Mouse (Mus musculus): ENCODE data around the gene Slc25a4. TPM values are rescaled to one million over a fixed set of nuclear protein-coding genes. Genes with fewer than 3 reads are reported as not detected.

The Slc25a4 gene
- polyA plus RNA-seq, 1 experiment = 660 TPM

- Histone ChIP-seq H3K4me3 (ENCODE audit: insufficient read depth, low read length) (peak overlapping the region; percentile 98), H3K4me1 (ENCODE audit: control insufficient read depth, insufficient read depth, low read length) (peaks cover 1% of the 10 kb centered on the region; the same call in 1 of the 2 replicates), H3K27ac (ENCODE audit: insufficient read depth, low read length) (no peak overlapping the region)
- no peak for TF ChIP-seq CTCF (IDR thresholded peaks at IDR 0.05; ENCODE audit: extremely low read depth, insufficient read depth, low read length)
- no peak for TF ChIP-seq POLR2A (IDR thresholded peaks at IDR 0.05; ENCODE audit: extremely low read depth, insufficient read depth, low read length)
These were observed 2.0 kb downstream of the Slc25a4 start for GRCm38 (mm10) chr8:46209057-46209456.

DNA sequence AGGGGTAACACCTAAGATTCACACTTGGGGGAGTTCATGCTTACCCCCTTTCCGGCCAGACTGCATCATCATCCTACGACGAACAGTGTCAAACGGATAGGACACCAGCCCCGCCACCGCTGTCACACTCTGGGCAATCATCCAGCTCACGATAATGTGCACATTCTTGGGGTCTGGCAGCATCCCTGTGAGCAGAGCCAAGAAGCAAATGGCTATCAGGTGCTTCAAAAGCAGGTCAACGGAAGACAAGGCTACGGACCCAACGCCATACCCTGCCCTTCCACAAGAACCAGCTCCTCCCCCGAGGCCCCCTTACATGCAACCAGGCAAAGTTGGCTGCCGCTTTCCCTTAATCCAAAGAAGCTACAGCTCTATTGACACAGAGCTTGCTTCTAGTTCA is 2.7 kb downstream of the Slc25a4 start:
- TF ChIP-seq POLR2A (IDR thresholded peaks at IDR 0.05; ENCODE audit: extremely low read depth, insufficient read depth, low read length) = 0 out of 2 replicates have a peak, but pooled peaks have one; percentile 7
- TF ChIP-seq CTCF (IDR thresholded peaks at IDR 0.05; ENCODE audit: extremely low read depth, insufficient read depth, low read length) = no peak
- Histone ChIP-seq H3K27ac (ENCODE audit: insufficient read depth, low read length) (no peak overlapping the region), H3K4me1 (ENCODE audit: control insufficient read depth, insufficient read depth, low read length) (peaks cover 1% of the 10 kb centered on the region; the same call in 1 of the 2 replicates), H3K4me3 (ENCODE audit: insufficient read depth, low read length) (peak overlapping the region; percentile 98)

GRCm38 (mm10) chr8:46206107-46206506 is 5.0 kb downstream of the Slc25a4 start:
- H3K27ac ChIP-seq (ENCODE audit: insufficient read depth, low read length) = no peak overlapping the region
- TF ChIP-seq POLR2A (IDR thresholded peaks at IDR 0.05; ENCODE audit: extremely low read depth, insufficient read depth, low read length) = no peak
- no peak for TF ChIP-seq CTCF (IDR thresholded peaks at IDR 0.05; ENCODE audit: extremely low read depth, insufficient read depth, low read length)
- H3K4me1 ChIP-seq (ENCODE audit: control insufficient read depth, insufficient read depth, low read length) = peaks cover 1% of the 10 kb centered on the region; the same call in 1 of the 2 replicates
- no peak overlapping the region for H3K4me3 ChIP-seq (ENCODE audit: insufficient read depth, low read length)

DNA sequence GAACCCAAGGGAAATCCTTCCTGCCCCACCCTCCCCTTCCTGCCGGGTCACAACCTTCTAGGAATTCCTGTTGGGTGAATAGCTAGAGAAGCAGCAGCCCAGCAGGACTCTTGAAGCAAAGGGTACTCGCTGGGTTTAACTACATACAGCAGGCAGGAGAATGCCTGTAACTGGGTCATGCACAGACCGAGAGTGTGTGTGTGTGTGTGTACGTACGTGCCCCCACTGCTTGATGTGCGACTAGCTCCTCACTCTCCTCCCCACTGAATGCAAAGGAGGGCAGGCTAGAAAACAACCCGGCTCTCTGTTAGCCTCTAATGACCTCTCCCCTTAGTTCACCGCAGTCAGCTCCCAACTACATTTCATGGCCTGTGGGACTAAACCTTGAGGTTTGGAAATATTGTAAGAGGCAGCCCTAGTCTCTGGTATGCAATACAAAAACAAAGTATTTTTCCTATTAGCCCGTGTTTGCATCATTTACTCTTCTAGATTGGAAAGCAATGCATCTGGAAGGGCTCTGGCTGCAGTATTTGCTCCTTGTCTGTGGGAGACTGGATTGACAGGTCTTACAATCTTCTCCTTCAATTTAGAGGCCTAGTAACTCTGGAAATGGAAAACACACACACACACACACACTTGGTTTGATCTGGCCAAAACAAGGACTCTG is 6.0 kb downstream of the Slc25a4 start:
- no peak overlapping the region for H3K4me3 ChIP-seq (ENCODE audit: insufficient read depth, low read length)
- TF ChIP-seq POLR2A (IDR thresholded peaks at IDR 0.05; ENCODE audit: extremely low read depth, insufficient read depth, low read length) (peak; percentile 30; the same call in 1 of the 2 replicates), CTCF (IDR thresholded peaks at IDR 0.05; ENCODE audit: extremely low read depth, insufficient read depth, low read length) (no peak)
- H3K27ac ChIP-seq (ENCODE audit: insufficient read depth, low read length) = no peak overlapping the region
- peaks cover 1% of the 10 kb centered on the region; the same call in 1 of the 2 replicates for H3K4me1 ChIP-seq (ENCODE audit: control insufficient read depth, insufficient read depth, low read length)

DNA sequence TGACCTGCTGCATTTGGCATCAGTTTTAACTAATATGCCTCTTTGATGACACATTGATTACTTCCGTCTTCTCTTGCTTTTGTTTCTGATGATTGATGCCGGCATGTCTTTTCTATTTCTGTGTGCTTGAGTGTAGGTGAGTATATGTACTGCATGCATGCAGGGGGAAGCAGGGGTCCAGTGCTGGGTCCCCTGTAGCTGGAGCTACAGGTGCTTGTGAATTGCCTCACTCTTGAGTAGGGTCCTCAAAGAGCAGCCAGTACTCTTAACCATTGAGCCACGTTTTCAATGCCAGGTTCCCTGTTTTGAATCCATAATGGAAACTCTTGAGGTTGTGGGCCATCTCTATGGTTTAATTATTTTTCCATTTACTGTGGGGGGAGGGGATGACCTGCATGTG is 6.8 kb downstream of the Slc25a4 start:
- H3K4me3 ChIP-seq (ENCODE audit: insufficient read depth, low read length) = no peak overlapping the region
- TF ChIP-seq POLR2A (IDR thresholded peaks at IDR 0.05; ENCODE audit: extremely low read depth, insufficient read depth, low read length) = 0 out of 2 replicates have a peak, but pooled peaks have one; percentile 4
- TF ChIP-seq CTCF (IDR thresholded peaks at IDR 0.05; ENCODE audit: extremely low read depth, insufficient read depth, low read length) = no peak
- H3K27ac ChIP-seq (ENCODE audit: insufficient read depth, low read length) = no peak overlapping the region
- peaks cover 1% of the 10 kb centered on the region; the same call in 1 of the 2 replicates for H3K4me1 ChIP-seq (ENCODE audit: control insufficient read depth, insufficient read depth, low read length)

DNA sequence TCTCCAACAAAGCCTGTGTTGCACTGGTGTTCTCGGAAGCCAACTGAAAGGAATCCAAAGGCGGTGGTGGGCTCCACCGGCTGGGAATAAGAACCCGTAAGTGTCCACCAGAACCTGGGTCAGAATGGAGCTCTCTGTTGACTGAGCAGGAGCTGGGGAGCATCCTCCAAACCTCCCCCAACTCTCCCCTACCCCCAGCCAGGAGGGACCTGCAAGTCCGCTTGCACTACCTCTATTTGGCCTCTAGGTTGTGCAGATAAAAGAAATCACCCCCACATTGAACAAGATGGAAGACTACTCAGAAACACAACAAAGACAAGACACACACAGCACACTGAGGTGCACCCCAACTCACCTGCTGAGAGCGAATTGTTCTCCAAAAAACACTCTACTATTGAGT is 8.7 kb downstream of the Slc25a4 start:
- no peak overlapping the region for H3K27ac ChIP-seq (ENCODE audit: insufficient read depth, low read length)
- H3K4me3 ChIP-seq (ENCODE audit: insufficient read depth, low read length) = no peak overlapping the region
- peaks cover under 1% of the 10 kb centered on the region; the same call in 1 of the 2 replicates for H3K4me1 ChIP-seq (ENCODE audit: control insufficient read depth, insufficient read depth, low read length)
- TF ChIP-seq CTCF (IDR thresholded peaks at IDR 0.05; ENCODE audit: extremely low read depth, insufficient read depth, low read length) (peak; percentile 9; the same call in 1 of the 2 replicates), POLR2A (IDR thresholded peaks at IDR 0.05; ENCODE audit: extremely low read depth, insufficient read depth, low read length) (no peak)

DNA sequence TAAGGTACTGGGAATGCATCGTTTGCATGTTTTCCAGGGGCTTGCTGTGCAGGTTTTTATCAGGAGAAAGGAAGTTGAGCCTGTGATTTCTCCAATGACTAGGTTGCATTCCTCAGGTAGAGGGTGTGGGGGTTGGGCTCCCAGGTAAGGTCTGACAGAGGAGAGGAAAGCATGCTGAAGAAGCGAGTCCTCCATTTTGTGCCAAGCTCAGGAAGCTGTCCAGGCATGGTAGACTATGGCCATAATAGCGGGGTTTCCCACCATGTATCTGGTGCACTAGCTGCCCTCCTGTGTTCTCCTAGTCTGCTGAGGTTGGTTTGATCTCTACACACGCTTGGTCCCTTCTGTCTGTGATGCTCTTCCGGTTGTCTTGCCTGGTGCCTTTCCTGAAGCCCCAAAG is 13.4 kb downstream of the Slc25a4 start:
- no peak overlapping the region for H3K4me3 ChIP-seq (ENCODE audit: insufficient read depth, low read length)
- no peaks in the 10 kb centered on the region for H3K4me1 ChIP-seq (ENCODE audit: control insufficient read depth, insufficient read depth, low read length)
- no peak for TF ChIP-seq CTCF (IDR thresholded peaks at IDR 0.05; ENCODE audit: extremely low read depth, insufficient read depth, low read length)
- no peak for TF ChIP-seq POLR2A (IDR thresholded peaks at IDR 0.05; ENCODE audit: extremely low read depth, insufficient read depth, low read length)
- H3K27ac ChIP-seq (ENCODE audit: insufficient read depth, low read length) = no peak overlapping the region

DNA sequence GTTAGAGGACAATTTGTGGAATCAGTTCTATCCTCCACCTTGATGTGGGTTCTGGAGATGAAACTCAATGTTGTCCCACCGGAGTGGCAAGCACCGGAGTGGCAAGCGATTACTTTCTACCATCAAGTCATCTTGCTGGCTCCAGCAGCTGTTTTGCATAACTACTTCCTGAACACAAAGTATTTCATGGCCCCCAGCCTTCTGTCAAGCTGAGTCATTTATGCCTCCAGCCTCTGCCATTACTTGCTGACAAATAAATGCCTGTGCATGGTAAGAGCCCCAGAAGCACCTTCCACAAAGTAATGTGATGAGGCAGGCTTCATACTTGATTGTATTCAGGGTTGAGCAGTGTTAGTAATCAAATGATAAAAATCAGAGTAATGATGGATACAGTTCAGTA is 14.2 kb downstream of the Slc25a4 start:
- H3K27ac ChIP-seq (ENCODE audit: insufficient read depth, low read length) = no peak overlapping the region
- TF ChIP-seq POLR2A (IDR thresholded peaks at IDR 0.05; ENCODE audit: extremely low read depth, insufficient read depth, low read length) (no peak), CTCF (IDR thresholded peaks at IDR 0.05; ENCODE audit: extremely low read depth, insufficient read depth, low read length) (no peak)

DNA sequence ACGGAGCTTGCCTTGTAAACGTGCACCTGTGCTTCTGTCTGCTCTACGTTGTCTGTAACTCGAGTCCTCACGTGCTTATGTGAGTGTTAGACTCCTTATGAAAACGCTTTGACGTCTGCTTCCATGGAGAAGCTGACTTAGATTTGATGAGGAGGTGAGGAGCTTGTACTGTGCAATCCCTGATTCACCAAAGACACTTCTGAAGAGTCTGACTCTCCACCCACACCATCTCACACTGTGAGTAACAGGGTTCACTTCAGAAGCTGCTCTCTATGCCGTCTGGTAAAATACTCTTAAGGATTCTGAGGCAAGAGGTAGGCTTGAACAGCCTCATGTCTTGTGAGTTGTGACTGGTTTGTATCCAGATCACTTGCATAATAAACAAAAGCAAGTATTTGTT is 18.0 kb downstream of the Slc25a4 start:
- no peak for TF ChIP-seq CTCF (IDR thresholded peaks at IDR 0.05; ENCODE audit: extremely low read depth, insufficient read depth, low read length)
- no peak for TF ChIP-seq POLR2A (IDR thresholded peaks at IDR 0.05; ENCODE audit: extremely low read depth, insufficient read depth, low read length)
- H3K27ac ChIP-seq (ENCODE audit: insufficient read depth, low read length) = no peak overlapping the region

More for the DNA sequence above, 14.2 kb downstream of the Slc25a4 start:
- Histone ChIP-seq H3K4me3 (ENCODE audit: insufficient read depth, low read length) (no peak overlapping the region), H3K4me1 (ENCODE audit: control insufficient read depth, insufficient read depth, low read length) (no peaks in the 10 kb centered on the region)

DNA sequence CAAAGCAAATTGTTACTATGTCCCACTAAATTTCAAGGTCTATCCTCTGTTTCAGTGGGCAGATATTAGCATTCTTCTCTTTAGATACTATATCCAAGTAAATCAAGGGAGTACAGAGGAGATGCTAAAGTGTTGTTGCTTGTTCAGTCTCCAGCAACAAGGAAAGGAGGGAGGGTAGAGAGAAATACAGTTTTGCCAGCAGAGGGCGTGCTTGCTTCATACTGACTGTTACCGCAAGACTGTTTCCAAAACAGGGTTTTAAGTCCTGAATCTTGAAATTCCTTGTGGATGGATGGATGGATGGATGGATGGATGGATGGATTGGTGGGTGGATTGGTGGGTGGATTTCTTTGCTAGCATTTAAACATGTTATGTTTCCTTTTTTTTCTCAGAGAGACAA is 25.7 kb downstream of the Slc25a4 start:
- H3K27ac ChIP-seq (ENCODE audit: insufficient read depth, low read length) = no peak overlapping the region
- TF ChIP-seq CTCF (IDR thresholded peaks at IDR 0.05; ENCODE audit: extremely low read depth, insufficient read depth, low read length) = peak; percentile 79
- TF ChIP-seq POLR2A (IDR thresholded peaks at IDR 0.05; ENCODE audit: extremely low read depth, insufficient read depth, low read length) = no peak
- no peak overlapping the region for H3K4me3 ChIP-seq (ENCODE audit: insufficient read depth, low read length)
- no peaks in the 10 kb centered on the region for H3K4me1 ChIP-seq (ENCODE audit: control insufficient read depth, insufficient read depth, low read length)

More for the DNA sequence above, 18.0 kb downstream of the Slc25a4 start:
- no peaks in the 10 kb centered on the region for H3K4me1 ChIP-seq (ENCODE audit: control insufficient read depth, insufficient read depth, low read length)
- no peak overlapping the region for H3K4me3 ChIP-seq (ENCODE audit: insufficient read depth, low read length)
